Mouse (Mus musculus) heart, embryonic 10.5 days (tissue): Measurements from ENCODE around the gene Iffo2. TPM values are rescaled to one million over a fixed set of nuclear protein-coding genes. Genes with fewer than 3 reads are reported as not detected.

Experiments used
- DNase-seq: peaks from one replicate; pipeline ENCODE4 v3.0.0-alpha.2; 2017; ENCODE audit warnings: low spot score
- H3K27ac ChIP-seq: fragments of 300-500 bp; sonication (generic); 2 replicates; pipeline ENCODE4 v1.5.1; 2016; ENCODE audit warnings: mild to moderate bottlenecking
- H3K27me3 ChIP-seq: fragments of 300-500 bp; sonication (generic); 2 replicates; pipeline ENCODE4 v1.6.1; 2016; ENCODE audit warnings: mild to moderate bottlenecking; ENCODE audit not compliant: poor library complexity, insufficient read depth, severe bottlenecking
- H3K36me3 ChIP-seq: fragments of 300-500 bp; sonication (generic); 2 replicates; pipeline ENCODE4 v1.6.1; 2016; ENCODE audit warnings: mild to moderate bottlenecking, moderate library complexity
- H3K4me1 ChIP-seq: fragments of 300-500 bp; sonication (generic); 2 replicates; pipeline ENCODE4 v1.6.1; 2016; ENCODE audit warnings: mild to moderate bottlenecking
- H3K4me3 ChIP-seq: fragments of 300-500 bp; sonication (generic); 2 replicates; pipeline ENCODE4 v1.5.1; 2016; ENCODE audit warnings: mild to moderate bottlenecking, moderate library complexity
- H3K9me3 ChIP-seq: fragments of 300-500 bp; sonication (generic); 2 replicates; pipeline ENCODE4 v1.6.1; 2016; ENCODE audit warnings: mild to moderate bottlenecking, moderate library complexity
- WGBS: fragments of 180-500 bp; shearing (Covaris S2); methylation state at CpG from one replicate; pipeline ENCODE4 v1.1.7; 2016; 5-methylcytosine and 5-hydroxymethylcytosine counted together
- microRNA-seq: library from miRNA; unstranded; fragments of <30 nt; microRNA quantifications from one replicate; pipeline ENCODE4, GENCODE M21; 2017
- polyA plus RNA-seq: library from polyadenylated mRNA; unstranded; fragments of >200 nt; fragmentation: Nextera tagmentation; extraction: Ambion mirVana; gene quantifications from 2 replicates; pipeline ENCODE4 v1.2.1, GENCODE M21; 2016

Iffo2 gene
- polyA plus RNA-seq, 1 experiment from 2014 or later, result 4.8 TPM

DNA sequence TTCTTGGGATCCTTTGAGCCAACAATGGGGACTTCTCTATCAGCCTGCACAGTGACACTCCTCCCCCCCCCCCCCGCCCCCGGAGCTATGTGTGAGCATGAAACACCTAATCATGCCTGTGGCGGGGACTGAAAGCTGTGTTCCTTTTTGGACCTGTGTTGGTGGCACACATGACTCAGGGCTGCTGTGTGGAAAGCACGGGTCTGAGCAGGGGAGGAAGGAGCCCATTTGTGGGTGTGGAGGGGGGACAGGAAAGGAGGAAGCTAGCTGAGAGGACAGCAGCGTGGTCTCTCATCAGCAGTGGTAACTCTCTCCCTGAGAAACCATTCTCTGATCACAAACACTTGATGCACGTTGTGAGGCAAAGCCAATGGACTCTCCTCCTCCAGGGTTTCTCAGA lies 110.4 kb downstream of the Iffo2 start:
- Histone ChIP-seq H3K4me1 (peaks cover 12% of the 10 kb centered on the region), H3K4me3 (no peak overlapping the region), H3K27me3 (peaks cover 83% of the 10 kb centered on the region), H3K27ac (no peak overlapping the region), H3K9me3 (no peaks in the 10 kb centered on the region), H3K36me3 (peaks cover 10% of the 10 kb centered on the region; the same call in 1 of the 2 replicates)
- no peak for DNase-seq
- WGBS, result 39% methylated on average over 5 of the region's 6 CpGs

DNA sequence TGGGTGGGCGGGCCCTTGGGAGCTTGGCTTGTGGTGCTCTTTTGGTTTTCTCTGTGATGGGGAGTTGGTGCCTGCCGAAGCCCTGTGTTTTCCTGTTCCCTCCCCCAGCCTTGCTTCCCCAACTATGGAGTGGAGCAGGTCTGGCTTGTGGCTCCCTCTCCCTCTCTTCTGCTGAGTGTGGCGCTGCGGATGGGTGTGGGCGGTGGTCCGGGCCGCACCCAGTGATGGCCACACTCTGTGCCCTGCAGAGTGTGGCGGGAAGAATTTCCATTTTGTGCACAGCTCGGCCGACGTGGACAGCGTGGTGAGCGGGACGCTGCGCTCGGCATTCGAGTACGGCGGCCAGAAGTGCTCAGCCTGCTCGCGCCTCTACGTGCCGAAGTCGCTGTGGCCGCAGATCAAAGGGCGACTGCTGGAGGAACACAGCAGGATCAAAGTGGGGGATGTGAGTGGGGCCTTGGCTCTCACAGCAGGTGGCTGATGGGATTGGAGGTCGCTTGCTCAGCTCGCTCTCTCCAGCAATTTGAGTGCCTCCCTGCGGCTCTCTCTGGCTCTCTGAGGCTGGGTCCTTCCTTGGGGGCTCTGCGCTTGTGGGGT lies 111.6 kb downstream of the Iffo2 start:
- 2% methylated on average over 30 of the region's 30 CpGs for WGBS
- Histone ChIP-seq H3K27me3 (peaks cover 77% of the 10 kb centered on the region), H3K4me1 (peaks cover 12% of the 10 kb centered on the region), H3K27ac (peak overlapping the region; percentile 49), H3K9me3 (no peaks in the 10 kb centered on the region), H3K36me3 (peaks cover 10% of the 10 kb centered on the region; the same call in 1 of the 2 replicates), H3K4me3 (peak overlapping the region; percentile 51)
- DNase-seq, result no peak

DNA sequence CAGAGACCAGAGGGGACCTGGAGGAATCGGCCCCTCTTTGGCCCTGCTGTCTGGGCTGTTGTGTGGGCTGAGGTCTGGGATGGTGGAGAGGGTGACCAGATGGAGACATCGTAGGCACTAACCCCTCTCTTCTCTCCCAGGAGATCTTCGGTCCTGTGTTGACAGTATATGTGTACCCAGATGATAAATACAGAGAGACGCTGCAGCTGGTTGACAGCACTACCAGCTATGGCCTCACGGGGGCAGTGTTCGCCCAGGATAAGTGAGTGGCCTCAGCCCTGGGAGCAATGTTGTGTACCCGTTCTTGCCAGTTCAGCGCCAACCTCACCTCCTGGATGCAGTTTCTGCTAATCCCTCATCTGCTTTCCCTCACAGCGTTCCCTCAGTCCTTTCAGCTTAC lies 113.6 kb downstream of the Iffo2 start:
- H3K27ac ChIP-seq, result no peak overlapping the region
- H3K4me1 ChIP-seq, result peaks cover 21% of the 10 kb centered on the region
- no peak overlapping the region for H3K4me3 ChIP-seq
- H3K36me3 ChIP-seq, result peaks cover 12% of the 10 kb centered on the region; the same call in 1 of the 2 replicates
- no peaks in the 10 kb centered on the region for H3K9me3 ChIP-seq
- peaks cover 56% of the 10 kb centered on the region for H3K27me3 ChIP-seq
- 13% methylated on average over 9 of the region's 9 CpGs for WGBS
- peak; percentile 88 for DNase-seq

DNA sequence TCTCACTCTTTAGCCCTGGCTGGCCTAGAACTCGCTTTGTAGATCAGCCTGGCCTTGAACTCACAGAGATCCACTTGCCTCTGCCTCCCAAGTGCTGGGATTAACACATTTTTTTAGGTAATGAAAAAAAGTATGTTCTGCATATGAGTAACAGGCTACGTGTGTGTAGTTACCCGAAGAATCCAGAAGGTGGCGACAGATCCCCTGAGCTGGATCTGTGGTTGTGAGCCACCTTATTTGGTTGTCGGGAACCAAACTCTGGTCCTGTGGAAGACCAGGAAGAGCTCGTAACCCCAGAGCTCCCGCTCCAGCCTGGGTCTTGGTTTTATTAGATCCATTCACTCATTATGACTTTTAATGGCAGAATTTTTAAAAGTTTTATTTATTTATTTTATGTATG lies 116.6 kb downstream of the Iffo2 start:
- 75% methylated on average over 7 of the region's 7 CpGs for WGBS
- Histone ChIP-seq H3K36me3 (peaks cover 12% of the 10 kb centered on the region; the same call in 1 of the 2 replicates), H3K9me3 (no peaks in the 10 kb centered on the region), H3K4me1 (peaks cover 16% of the 10 kb centered on the region), H3K27ac (no peak overlapping the region), H3K27me3 (peaks cover 33% of the 10 kb centered on the region), H3K4me3 (no peak overlapping the region)
- DNase-seq, result no peak

DNA sequence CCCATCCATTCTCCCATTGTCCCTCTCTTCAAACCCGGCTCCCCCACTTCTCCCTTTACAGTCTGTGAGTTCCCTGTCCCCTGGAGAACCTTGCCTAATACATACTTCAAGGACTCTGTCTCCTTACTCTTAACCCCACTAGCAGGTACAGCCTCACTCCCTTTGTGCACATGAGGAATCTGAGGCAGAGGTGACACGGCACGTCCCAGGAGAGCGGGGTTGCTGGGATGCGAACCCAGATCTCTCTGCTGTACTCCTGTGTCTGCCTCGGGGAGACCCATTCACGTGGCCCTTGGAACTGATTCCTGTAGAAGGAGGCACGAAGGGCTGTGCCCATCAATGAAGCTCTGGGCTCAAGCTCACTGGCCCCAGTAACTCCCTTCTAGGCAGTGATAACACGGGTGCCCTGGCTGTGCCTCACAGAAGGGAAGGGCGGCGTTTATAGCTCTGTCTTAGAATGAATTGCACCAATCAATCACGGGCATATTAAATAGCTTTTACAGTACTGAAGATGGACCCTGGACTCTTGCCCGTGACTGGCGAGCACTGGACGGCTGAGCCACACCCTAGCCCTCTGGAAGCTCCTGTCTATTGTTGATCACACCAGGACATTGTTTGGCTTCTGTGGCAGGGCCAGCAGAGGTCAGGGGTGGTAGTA lies 119.9 kb downstream of the Iffo2 start:
- 82% methylated on average over 15 of the region's 15 CpGs for WGBS
- Histone ChIP-seq H3K4me1 (peaks cover 9% of the 10 kb centered on the region; the same call in 1 of the 2 replicates), H3K4me3 (no peak overlapping the region), H3K36me3 (0 out of 2 replicates have a peak, but pooled peaks cover 5% of the 10 kb centered on the region), H3K9me3 (no peaks in the 10 kb centered on the region), H3K27ac (no peak overlapping the region), H3K27me3 (peaks cover 31% of the 10 kb centered on the region)
- DNase-seq, result no peak

DNA sequence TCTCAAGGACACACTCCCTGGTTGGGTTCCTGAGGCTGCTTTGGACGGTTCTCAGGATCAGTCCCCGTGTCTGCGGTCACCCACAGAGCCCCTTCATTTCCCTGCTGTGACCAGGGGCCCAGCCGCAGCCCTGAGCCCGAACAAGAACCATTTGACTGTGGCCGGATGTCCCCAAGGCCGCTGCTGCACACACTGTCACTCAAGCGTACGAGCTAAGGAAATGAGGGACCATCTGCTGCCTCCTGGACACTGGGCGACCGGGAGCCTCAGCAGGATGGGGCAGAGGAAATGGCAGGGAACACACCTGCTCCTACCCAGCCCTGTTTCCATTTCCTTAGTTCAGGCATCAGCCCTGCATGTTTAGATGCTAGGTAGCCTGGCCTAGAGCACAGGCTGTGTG lies 120.6 kb downstream of the Iffo2 start:
- Histone ChIP-seq H3K4me1 (peaks cover 9% of the 10 kb centered on the region; the same call in 1 of the 2 replicates), H3K4me3 (no peak overlapping the region), H3K27ac (no peak overlapping the region), H3K9me3 (no peaks in the 10 kb centered on the region), H3K36me3 (0 out of 2 replicates have a peak, but pooled peaks cover 5% of the 10 kb centered on the region), H3K27me3 (peaks cover 35% of the 10 kb centered on the region)
- no peak for DNase-seq
- WGBS, result 73% methylated on average over 11 of the region's 11 CpGs

DNA sequence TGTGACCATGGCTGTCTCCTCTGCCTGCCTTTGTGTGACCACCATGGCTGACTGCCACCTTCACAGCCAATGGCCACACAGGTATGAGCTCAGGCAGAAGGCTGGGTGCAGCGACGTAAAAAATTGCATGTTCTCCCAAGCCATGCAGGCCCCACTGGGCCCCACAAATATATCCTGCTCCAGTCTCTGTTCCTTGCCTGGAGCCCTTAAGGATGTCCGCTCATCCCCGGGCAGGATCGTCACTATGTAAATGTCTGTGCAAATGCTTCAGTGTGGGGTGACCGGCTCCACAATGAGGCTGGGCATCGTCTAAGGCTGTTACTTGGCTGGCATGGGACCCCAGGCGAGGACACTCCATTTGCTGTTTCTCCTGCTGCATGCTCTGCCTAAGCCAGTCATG lies 122.9 kb downstream of the Iffo2 start, which contains the start of gene Tas1r2:
Gene Tas1r2 (plus strand): TSS at position 301 of the 400 bp plus-strand sequence.
- 78% methylated on average over 8 of the region's 8 CpGs for WGBS
- Histone ChIP-seq H3K27me3 (peaks cover 35% of the 10 kb centered on the region), H3K27ac (no peak within 1 kb of the TSS), H3K4me1 (peaks cover 3% of the 10 kb centered on the region; the same call in 1 of the 2 replicates), H3K4me3 (no peak within 1 kb of the TSS), H3K9me3 (no peaks in the 10 kb centered on the region), H3K36me3 (0 out of 2 replicates have a peak, but pooled peaks cover under 1% of the 10 kb centered on the region)
- DNase-seq, result no peak

DNA sequence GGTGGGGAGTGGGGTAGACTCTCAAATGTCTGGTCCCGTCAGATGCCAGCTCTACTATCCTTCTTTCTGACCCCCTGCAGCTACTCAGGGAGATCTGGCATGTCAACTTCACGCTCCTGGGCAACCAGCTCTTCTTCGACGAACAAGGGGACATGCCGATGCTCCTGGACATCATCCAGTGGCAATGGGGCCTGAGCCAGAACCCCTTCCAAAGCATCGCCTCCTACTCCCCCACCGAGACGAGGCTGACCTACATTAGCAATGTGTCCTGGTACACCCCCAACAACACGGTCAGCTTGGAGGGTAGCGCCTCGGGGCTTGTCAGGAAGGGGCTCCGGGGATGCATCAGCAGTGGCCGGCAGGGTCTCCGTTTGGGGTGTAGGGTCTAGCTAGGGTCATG lies 131.5 kb downstream of the Iffo2 start:
- Histone ChIP-seq H3K27me3 (peaks cover 30% of the 10 kb centered on the region), H3K9me3 (no peaks in the 10 kb centered on the region; the same call in 1 of the 2 replicates), H3K4me3 (no peak overlapping the region), H3K4me1 (no peaks in the 10 kb centered on the region), H3K27ac (no peak overlapping the region), H3K36me3 (no peaks in the 10 kb centered on the region)
- 82% methylated on average over 14 of the region's 14 CpGs for WGBS
- no peak for DNase-seq

DNA sequence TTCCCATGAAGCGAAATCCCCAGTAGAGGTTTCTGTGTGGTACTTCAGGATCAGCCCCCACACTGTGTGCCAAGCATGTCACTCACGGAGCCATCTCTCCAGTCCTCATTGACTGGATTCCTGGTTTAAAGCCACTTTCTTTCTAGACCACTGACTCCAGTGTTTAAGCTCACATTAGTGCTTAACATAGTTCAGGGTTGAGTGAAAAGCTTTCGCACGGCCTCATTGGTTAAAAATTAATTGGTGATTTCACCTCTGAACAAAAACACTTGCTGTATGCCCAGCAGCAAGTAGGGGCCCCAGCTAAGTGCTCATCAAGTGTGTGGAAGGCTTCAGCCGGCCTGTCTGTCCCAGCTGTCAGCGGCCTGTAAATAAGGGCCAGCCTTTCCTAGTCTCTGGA lies 137.3 kb downstream of the Iffo2 start:
- WGBS, result 63% methylated on average over 6 of the region's 6 CpGs
- H3K9me3 ChIP-seq, result no peaks in the 10 kb centered on the region

DNA sequence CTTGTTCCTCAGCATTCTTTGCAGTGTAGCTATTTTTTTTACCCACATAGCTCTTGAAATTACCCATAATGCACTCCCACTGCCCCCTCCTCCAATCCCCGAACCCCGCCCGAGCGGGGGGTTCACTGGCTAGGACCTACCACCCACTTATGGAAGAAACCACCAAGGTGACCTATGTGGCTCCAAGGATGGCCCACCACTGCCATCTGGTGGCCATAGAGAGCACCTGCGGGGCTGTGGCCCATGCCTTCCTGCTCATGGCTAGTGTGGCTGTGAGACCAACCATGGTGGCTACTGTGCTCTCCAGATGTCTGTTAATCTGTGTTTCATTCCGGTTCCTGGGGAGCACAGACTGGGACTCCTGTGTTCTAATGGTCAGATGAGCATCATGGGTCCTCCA lies 139.5 kb downstream of the Iffo2 start:
- H3K4me3 ChIP-seq, result no peak overlapping the region
- no peaks in the 10 kb centered on the region for H3K36me3 ChIP-seq
- no peaks in the 10 kb centered on the region for H3K9me3 ChIP-seq
- peaks cover 49% of the 10 kb centered on the region for H3K27me3 ChIP-seq
- H3K4me1 ChIP-seq, result no peaks in the 10 kb centered on the region
- 20% methylated on average over 6 of the region's 6 CpGs for WGBS
- DNase-seq, result peak; percentile 80
- H3K27ac ChIP-seq, result no peak overlapping the region

More for the DNA sequence above, 137.3 kb downstream of the Iffo2 start:
- peaks cover 36% of the 10 kb centered on the region for H3K27me3 ChIP-seq
- no peak for DNase-seq
- no peak overlapping the region for H3K4me3 ChIP-seq
- H3K4me1 ChIP-seq, result no peaks in the 10 kb centered on the region
- no peaks in the 10 kb centered on the region for H3K36me3 ChIP-seq
- H3K27ac ChIP-seq, result no peak overlapping the region

Small RNA genes within 50 kb of the gene (microRNA-seq; reads per million reads assigned to microRNA genes)
- not detected for gene Gm25571
- gene Mir7020, result not detected

Other genes with a start within 250 kb of the Iffo2 start
- gene Pqlc2, start 219.8 kb upstream of the Iffo2 start, polyA plus RNA-seq, result 12.7 and 13.9 TPM in 2 replicates
- gene Akr7a5, start 219.8 kb upstream of the Iffo2 start, polyA plus RNA-seq, result 60.1 and 72.5 TPM in 2 replicates
- 115 and 161 TPM in 2 replicates for gene Mrto4, start 178.0 kb upstream of the Iffo2 start, polyA plus RNA-seq
- 37.9 and 56.6 TPM in 2 replicates for gene Emc1, start 178.0 kb upstream of the Iffo2 start, polyA plus RNA-seq
- 61.1 and 75.4 TPM in 2 replicates for gene Ubr4, start 177.9 kb upstream of the Iffo2 start, polyA plus RNA-seq
- not detected in 2 replicates for gene Gm21969, start 72.6 kb downstream of the Iffo2 start, polyA plus RNA-seq
- 28.0 and 28.3 TPM in 2 replicates for gene Aldh4a1, start 92.3 kb downstream of the Iffo2 start, polyA plus RNA-seq
- gene Tas1r2, start 123.0 kb downstream of the Iffo2 start, polyA plus RNA-seq, result not detected in 2 replicates